Mouse (Mus musculus) C2C12 (cell line): Measurements from ENCODE around the gene Atp6v0e. TPM values are rescaled to one million over a fixed set of nuclear protein-coding genes. Genes with fewer than 3 reads are reported as not detected.

Experiments used
- H3K27me3 ChIP-seq: one replicate; pipeline ENCODE4 v1.6.1; 2011; ENCODE audit not compliant: control insufficient read depth, insufficient read depth, insufficient read length
- H3K36me3 ChIP-seq: one replicate; pipeline ENCODE4 v1.6.1; 2011; ENCODE audit not compliant: control insufficient read depth, insufficient read depth
- H3K4me3 ChIP-seq: one replicate; pipeline ENCODE4 v1.5.1; 2011; ENCODE audit warnings: mild to moderate bottlenecking, control low read depth; ENCODE audit not compliant: poor library complexity, insufficient read depth, severe bottlenecking
- H3K79me2 ChIP-seq: one replicate; pipeline ENCODE4 v1.6.1; 2011; ENCODE audit not compliant: control insufficient read depth, insufficient read depth
- H3K79me3 ChIP-seq: one replicate; pipeline ENCODE4 v1.6.1; 2011; ENCODE audit warnings: low read depth, control low read depth
- H3ac ChIP-seq: one replicate; pipeline ENCODE3; 2011; ENCODE audit warnings: low read depth; ENCODE audit not compliant: control insufficient read depth, insufficient read length
- CEBPB ChIP-seq: IDR thresholded peaks from one replicate; pipeline ENCODE4 v1.6.1; 2011; ENCODE audit warnings: low read depth, mild to moderate bottlenecking, control low read depth, moderate library complexity
- CTCF ChIP-seq: IDR thresholded peaks from one replicate; pipeline ENCODE4 v1.5.1; 2011; ENCODE audit not compliant: control insufficient read depth, insufficient read depth, insufficient read length
- FOSL1 ChIP-seq: IDR thresholded peaks from one replicate; pipeline ENCODE4 v1.8.0; 2011; ENCODE audit warnings: mild to moderate bottlenecking, low read length; ENCODE audit not compliant: poor library complexity, insufficient read depth, severe bottlenecking
- MAX ChIP-seq: IDR thresholded peaks from one replicate; pipeline ENCODE4 v1.6.1; 2011; ENCODE audit warnings: mild to moderate bottlenecking, control low read depth
- MYOD1 ChIP-seq: IDR thresholded peaks from one replicate; pipeline ENCODE4 v1.6.1; 2011; ENCODE audit warnings: low read depth; ENCODE audit not compliant: control insufficient read depth, insufficient read length
- MYOG ChIP-seq: IDR thresholded peaks from one replicate; pipeline ENCODE4 v1.6.1; 2011; ENCODE audit not compliant: control insufficient read depth, insufficient read length; ENCODE audit errors: extremely low read depth
- USF1 ChIP-seq: IDR thresholded peaks from one replicate; pipeline ENCODE4 v1.6.1; 2011; ENCODE audit warnings: low read depth, mild to moderate bottlenecking, control low read depth, moderate library complexity
- polyA plus RNA-seq: library from polyadenylated mRNA; unstranded; fragments of >200 nt; fragmentation: generic; extraction: Trizol; gene quantifications from one replicate; pipeline ENCODE4 v1.2.1, GENCODE M21; 2012; ENCODE audit warnings: missing spikeins

Gene Atp6v0e
- polyA plus RNA-seq, 1 experiment, result 236 TPM

DNA sequence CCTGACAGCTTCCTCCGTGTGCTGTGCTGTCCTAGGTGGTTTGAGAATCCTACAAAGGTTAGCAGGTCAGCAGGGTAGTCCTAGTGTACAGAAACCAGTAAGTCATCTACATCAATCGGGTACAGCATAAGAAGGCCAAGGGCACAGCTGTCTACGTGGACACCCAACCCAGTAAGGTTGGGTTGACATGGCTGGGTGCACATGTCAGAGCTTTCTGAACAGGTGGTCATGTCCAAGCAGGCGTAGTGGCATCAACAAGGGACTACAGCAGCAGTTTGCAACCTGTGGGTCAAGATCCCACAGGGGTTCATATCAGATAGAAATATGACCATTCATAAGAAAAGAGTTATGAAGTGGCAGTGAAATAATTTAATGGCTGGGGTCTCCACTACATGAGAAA, 2.6 kb downstream of the Atp6v0e start:
- Histone ChIP-seq H3K4me3 (no peak overlapping the region), H3K36me3 (no peaks in the 10 kb centered on the region), H3ac (no peak overlapping the region), H3K79me2 (peaks cover 11% of the 10 kb centered on the region), H3K27me3 (no peaks in the 10 kb centered on the region), H3K79me3 (peaks cover 2% of the 10 kb centered on the region)
- TF ChIP-seq USF1, result no peak
- TF ChIP-seq MYOD1, result no peak
- no peak for TF ChIP-seq MAX
- no peak for TF ChIP-seq MYOG

DNA sequence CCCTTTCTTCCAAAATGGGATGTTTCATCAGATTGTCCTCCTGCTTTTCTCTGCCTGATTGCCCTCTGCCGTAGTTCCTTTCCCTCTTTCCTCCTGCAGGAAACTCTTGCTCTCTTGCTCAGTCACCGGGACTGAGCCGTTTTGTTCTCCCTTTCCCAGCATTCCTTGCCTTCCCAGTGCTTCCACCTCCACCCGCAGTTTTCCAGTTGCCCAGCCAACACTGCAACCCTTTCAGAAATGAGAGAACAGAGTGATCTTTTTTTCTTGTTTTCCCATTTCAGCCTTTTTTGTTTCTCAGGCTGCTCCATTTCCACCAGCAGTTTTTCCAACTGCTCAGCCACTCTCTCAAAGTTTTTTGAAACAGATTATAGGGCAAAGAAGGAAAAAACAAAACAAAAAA, 8.2 kb downstream of the Atp6v0e start:
- no peaks in the 10 kb centered on the region for H3K36me3 ChIP-seq
- no peak for TF ChIP-seq USF1
- TF ChIP-seq MYOD1, result no peak
- TF ChIP-seq MYOG, result no peak
- no peak for TF ChIP-seq CEBPB
- no peak for TF ChIP-seq CTCF
- no peak for TF ChIP-seq FOSL1
- no peak for TF ChIP-seq MAX
- H3ac ChIP-seq, result no peak overlapping the region
- H3K4me3 ChIP-seq, result no peak overlapping the region
- no peaks in the 10 kb centered on the region for H3K79me2 ChIP-seq
- H3K79me3 ChIP-seq, result no peaks in the 10 kb centered on the region
- H3K27me3 ChIP-seq, result no peaks in the 10 kb centered on the region

DNA sequence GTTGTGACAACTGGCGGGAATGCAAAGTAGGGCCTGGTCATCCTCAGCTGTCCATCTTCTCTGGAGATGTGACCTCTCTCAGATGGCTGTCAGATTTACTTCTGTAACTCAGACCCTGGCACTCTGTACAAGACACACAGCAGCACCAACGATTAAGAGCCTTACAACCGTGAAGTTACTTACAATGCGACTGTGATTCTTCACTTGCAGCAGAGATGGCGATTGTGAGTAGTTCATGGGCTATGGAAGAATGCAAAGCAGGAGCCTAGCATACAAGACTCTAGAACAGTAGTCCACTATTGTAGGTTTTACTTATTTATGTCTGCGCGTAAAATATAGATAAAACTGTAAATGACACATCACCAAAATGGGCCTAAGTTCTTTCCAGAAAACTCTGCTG, 12.8 kb downstream of the Atp6v0e start:
- H3K36me3 ChIP-seq, result peaks cover 14% of the 10 kb centered on the region
- H3K79me2 ChIP-seq, result peaks cover 44% of the 10 kb centered on the region
- peaks cover 33% of the 10 kb centered on the region for H3K79me3 ChIP-seq
- no peaks in the 10 kb centered on the region for H3K27me3 ChIP-seq
- H3ac ChIP-seq, result no peak overlapping the region
- H3K4me3 ChIP-seq, result peak overlapping the region; percentile 58
- TF ChIP-seq CTCF, result no peak
- TF ChIP-seq FOSL1, result no peak
- TF ChIP-seq MYOD1, result no peak
- no peak for TF ChIP-seq CEBPB
- TF ChIP-seq MYOG, result no peak
- no peak for TF ChIP-seq MAX
- no peak for TF ChIP-seq USF1

DNA sequence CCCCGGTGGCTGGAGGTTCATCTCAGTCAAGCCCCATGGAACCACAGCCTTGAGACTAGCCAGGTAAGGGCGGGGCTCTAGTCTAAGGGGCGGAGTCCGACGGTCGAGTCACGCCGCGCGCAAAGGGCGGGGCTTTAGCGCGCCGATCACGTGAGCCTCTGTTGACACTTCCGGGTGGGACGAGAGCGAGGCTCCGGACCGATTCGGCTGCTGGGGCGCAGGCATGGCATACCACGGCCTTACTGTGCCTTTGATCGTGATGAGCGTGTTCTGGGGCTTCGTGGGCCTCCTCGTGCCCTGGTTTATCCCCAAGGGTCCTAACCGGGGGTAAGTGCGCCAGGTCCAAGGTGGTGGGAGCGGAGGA, 13.2 kb downstream of the Atp6v0e start:
- Histone ChIP-seq H3ac (peak overlapping the region; percentile 68), H3K4me3 (peak overlapping the region; percentile 58), H3K27me3 (no peaks in the 10 kb centered on the region), H3K36me3 (peaks cover 16% of the 10 kb centered on the region), H3K79me2 (peaks cover 48% of the 10 kb centered on the region), H3K79me3 (peaks cover 36% of the 10 kb centered on the region)
- TF ChIP-seq MAX (no peak), USF1 (peak; percentile 97)

GRCm38 (mm10) chr17:26676616-26677376, 13.8 kb downstream of the Atp6v0e start:
- H3K4me3 ChIP-seq, result peak overlapping the region; percentile 58
- H3K79me3 ChIP-seq, result peaks cover 38% of the 10 kb centered on the region
- peaks cover 54% of the 10 kb centered on the region for H3K79me2 ChIP-seq
- H3ac ChIP-seq, result peak overlapping the region; percentile 68
- no peaks in the 10 kb centered on the region for H3K27me3 ChIP-seq
- peaks cover 16% of the 10 kb centered on the region for H3K36me3 ChIP-seq
- TF ChIP-seq MAX (peak; percentile 80), FOSL1 (no peak)

DNA sequence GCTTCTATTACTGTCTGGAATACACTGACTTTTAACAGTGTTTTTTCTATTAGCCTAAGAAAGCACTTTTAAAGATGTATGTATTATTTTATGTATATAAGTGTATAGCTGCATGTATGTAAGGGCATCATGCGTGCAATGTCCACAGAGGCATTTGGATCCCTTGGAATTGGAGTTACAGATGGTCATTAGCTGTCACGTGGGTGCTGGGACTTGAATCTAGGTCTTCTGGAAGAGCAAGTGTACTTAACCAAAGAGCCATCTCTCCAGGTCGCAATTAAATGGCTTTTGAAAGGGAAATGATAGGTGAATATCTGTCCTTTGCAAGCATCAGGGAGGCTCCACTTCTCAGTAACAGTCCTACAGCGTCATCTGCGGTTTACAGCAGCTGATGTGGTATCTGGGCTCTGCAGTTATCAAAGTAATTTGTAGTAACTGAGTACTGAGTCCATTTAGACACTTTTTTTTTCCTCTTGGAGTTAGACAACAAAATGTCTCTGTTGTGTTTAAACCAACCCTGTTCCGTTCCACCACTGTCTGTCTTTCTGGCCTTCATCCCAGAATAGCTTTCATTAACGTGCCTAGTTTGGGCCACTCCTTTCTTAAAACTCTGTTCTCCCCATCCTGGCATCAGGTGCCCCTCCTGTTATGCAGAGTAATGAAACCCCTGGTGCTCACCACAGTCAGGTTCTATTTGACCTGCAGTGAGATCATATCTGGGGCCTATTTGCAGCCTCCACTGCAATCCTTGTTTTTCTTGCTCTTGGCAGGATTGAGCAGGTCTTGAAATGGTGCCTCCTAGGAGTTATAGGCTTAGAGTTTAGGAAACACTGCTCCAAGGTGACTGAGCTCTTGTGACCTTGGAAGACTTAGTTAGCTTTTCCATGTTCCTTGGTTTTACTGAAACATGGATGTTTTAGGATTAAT, 14.9 kb downstream of the Atp6v0e start:
- no peak overlapping the region for H3K4me3 ChIP-seq
- H3ac ChIP-seq, result no peak overlapping the region
- no peaks in the 10 kb centered on the region for H3K27me3 ChIP-seq
- TF ChIP-seq MAX (no peak), MYOG (no peak), MYOD1 (no peak), CTCF (no peak), CEBPB (no peak), USF1 (no peak), FOSL1 (no peak)
- peaks cover 24% of the 10 kb centered on the region for H3K36me3 ChIP-seq
- peaks cover 41% of the 10 kb centered on the region for H3K79me3 ChIP-seq
- H3K79me2 ChIP-seq, result peaks cover 61% of the 10 kb centered on the region
